Mouse (Mus musculus): ENCODE measurements around the gene Nlgn1.

- TF ChIP-seq CTCF (IDR thresholded peaks at IDR 0.05; ENCODE audit: low read depth): no peak
- TF ChIP-seq EP300 (IDR thresholded peaks at IDR 0.05; ENCODE audit: low read depth): no peak
Observed at GRCm38 (mm10) chr3:26105528-26105927, 226.7 kb downstream of the Nlgn1 start.
